Mouse (Mus musculus) layer of hippocampus, postnatal 14 days (tissue): ENCODE results near the gene Mcam. TPM values are rescaled to one million over a fixed set of nuclear protein-coding genes. Genes with fewer than 3 reads are reported as not detected.

Source experiments
- DNase-seq, 2 experiments: peaks; one replicate each; pipeline ENCODE4 v3.0.0; 2021 to 2022; ENCODE audit warnings: low spot score in 2 of 2, mixed read lengths in 1 of 2
- total RNA-seq, 2 experiments: library from RNA; stranded (reverse); gene quantifications; 2 replicates each; pipeline ENCODE4 v1.2.3; 2021

Mcam gene
- total RNA-seq, 2 experiments from 2014 or later, result 24.5 to 27.8 TPM

- no peak for DNase-seq
Measured at GRCm38 (mm10) chr9:44134851-44135730, 822 bp downstream of the Mcam start.

- DNase-seq, result no peak
Measured at GRCm38 (mm10) chr9:44135731-44136411, 1.6 kb downstream of the Mcam start.

- DNase-seq, result no peak
Measured at GRCm38 (mm10) chr9:44137846-44138245, 3.6 kb downstream of the Mcam start.

GRCm38 (mm10) chr9:44141951-44142350, 7.7 kb downstream of the Mcam start:
- DNase-seq, result no peak

- no peak for DNase-seq
Measured at GRCm38 (mm10) chr9:44143421-44143820, 9.2 kb downstream of the Mcam start.

- DNase-seq, result no peak
Measured at GRCm38 (mm10) chr9:44144023-44144717, 9.9 kb downstream of the Mcam start.

- no peak for DNase-seq
Measured at GRCm38 (mm10) chr9:44144718-44145060, 10.4 kb downstream of the Mcam start.

- DNase-seq, result no peak
Measured at GRCm38 (mm10) chr9:44147290-44147689, 13.0 kb downstream of the Mcam start.

- DNase-seq, result no peak
Measured at GRCm38 (mm10) chr9:44159886-44160285, 25.6 kb downstream of the Mcam start.

- DNase-seq, result no peak
Measured at GRCm38 (mm10) chr9:44168931-44169330, 34.7 kb downstream of the Mcam start.

GRCm38 (mm10) chr9:44170691-44171151, 36.5 kb downstream of the Mcam start:
- no peak for DNase-seq

- no peak for DNase-seq
Measured at GRCm38 (mm10) chr9:44175556-44175955, 41.3 kb downstream of the Mcam start.

GRCm38 (mm10) chr9:44175957-44176356, 41.7 kb downstream of the Mcam start:
- DNase-seq, result no peak

- DNase-seq, result no peak
Measured at GRCm38 (mm10) chr9:44177405-44177804, 43.1 kb downstream of the Mcam start.

GRCm38 (mm10) chr9:44178389-44178788, 44.1 kb downstream of the Mcam start:
- no peak for DNase-seq

- no peak for DNase-seq
Measured at GRCm38 (mm10) chr9:44178811-44179210, 44.5 kb downstream of the Mcam start.

GRCm38 (mm10) chr9:44181537-44181936, 47.3 kb downstream of the Mcam start:
- DNase-seq, result no peak

- no peak for DNase-seq
Measured at GRCm38 (mm10) chr9:44182260-44182659, 48.0 kb downstream of the Mcam start.

- DNase-seq, result no peak
Measured at GRCm38 (mm10) chr9:44188223-44188622, 54.0 kb downstream of the Mcam start.

- no peak for DNase-seq
Measured at GRCm38 (mm10) chr9:44191166-44191565, 56.9 kb downstream of the Mcam start.

GRCm38 (mm10) chr9:44192312-44192711, 58.0 kb downstream of the Mcam start:
- DNase-seq, result no peak
